8 mouse cellular contexts compared by ENCODE assay signal in genomic region chr6:88113139-88113538, GRCm38 (mm10). TPM values are rescaled to one million over a fixed set of nuclear protein-coding genes. Genes with fewer than 3 reads are reported as not detected.
DNase-seq lines count a peak whose midpoint lies in the region; ATAC-seq and TF ChIP-seq lines count a peak whose summit lies in the region.

No protein-coding gene starts in this region.

- no peak overlapping the region for H3K9ac ChIP-seq in intestine, postnatal 0 days (ENCODE audit: low read depth, low read length)
- peak overlapping the region; percentile 25; the same call in 1 of the 2 replicates for H3K9ac ChIP-seq in limb, embryonic 13.5 days
- no peak overlapping the region for H3K9ac ChIP-seq in midbrain, embryonic 15.5 days
- no peak overlapping the region; the same call in 1 of the 2 replicates for H3K9ac ChIP-seq in stomach, embryonic 14.5 days (replicated peaks; ENCODE audit: low read depth, low read length)

- TF ChIP-seq CTCF in gastrocnemius, adult 2 months (IDR thresholded peaks at IDR 0.05) = peak; percentile 96
- peak; percentile 94 for TF ChIP-seq CTCF in intestine, postnatal 0 days (IDR thresholded peaks at IDR 0.05; ENCODE audit: low read depth)

- no peak overlapping the region for H3K4me3 ChIP-seq in gastrocnemius, adult 2 months
- no peak overlapping the region for H3K4me3 ChIP-seq in intestine, postnatal 0 days (ENCODE audit: low read depth, low read length)
- no peak overlapping the region for H3K4me3 ChIP-seq in limb, embryonic 13.5 days
- no peak overlapping the region for H3K4me3 ChIP-seq in midbrain, embryonic 15.5 days
- no peak overlapping the region for H3K4me3 ChIP-seq in stomach, embryonic 14.5 days (ENCODE audit: low read depth, low read length)

- no peak for ATAC-seq in intestine, postnatal 0 days
- peak; percentile 81 for ATAC-seq in limb, embryonic 13.5 days (ENCODE audit: low FRiP score, low read depth)
- ATAC-seq in midbrain, embryonic 15.5 days (replicated peaks) = peak; percentile 81
- ATAC-seq in stomach, embryonic 14.5 days (ENCODE audit: insufficient number of reproducible peaks, insufficient read depth, low FRiP score, low read depth) = peak; percentile 50; the same call in 1 of the 2 replicates

- no peak overlapping the region for H3K4me2 ChIP-seq in intestine, postnatal 0 days (replicated peaks; ENCODE audit: low read depth)
- peak overlapping the region; percentile 36 for H3K4me2 ChIP-seq in limb, embryonic 13.5 days (replicated peaks)
- no peak overlapping the region for H3K4me2 ChIP-seq in midbrain, embryonic 15.5 days
- no peak overlapping the region; the same call in 1 of the 2 replicates for H3K4me2 ChIP-seq in stomach, embryonic 14.5 days (replicated peaks; ENCODE audit: low read depth, low read length)

- H3K36me3 ChIP-seq in intestine, postnatal 0 days (ENCODE audit: control insufficient read depth, insufficient read depth) = no peaks in the 10 kb centered on the region
- H3K36me3 ChIP-seq in limb, embryonic 13.5 days = no peaks in the 10 kb centered on the region
- H3K36me3 ChIP-seq in midbrain, embryonic 15.5 days (replicated peaks) = no peaks in the 10 kb centered on the region
- no peaks in the 10 kb centered on the region for H3K36me3 ChIP-seq in stomach, embryonic 14.5 days (ENCODE audit: control insufficient read depth, insufficient read depth, low read length)

- no peaks in the 10 kb centered on the region for H3K4me1 ChIP-seq in intestine, postnatal 0 days (replicated peaks; ENCODE audit: control insufficient read depth, insufficient read depth, low read length)
- H3K4me1 ChIP-seq in limb, embryonic 13.5 days = peaks cover 24% of the 10 kb centered on the region
- peaks cover 6% of the 10 kb centered on the region; the same call in 1 of the 2 replicates for H3K4me1 ChIP-seq in midbrain, embryonic 15.5 days
- 0 out of 2 replicates have a peak, but pooled peaks cover 4% of the 10 kb centered on the region for H3K4me1 ChIP-seq in stomach, embryonic 14.5 days (ENCODE audit: control insufficient read depth, insufficient read depth, low read length)

- peak; percentile 47 for DNase-seq in ovary, postnatal 36 days (ENCODE audit: low spot score)
- DNase-seq in ovary, postnatal 10 days (ENCODE audit: low spot score) = no peak
- DNase-seq in cerebellum, postnatal 14 days = peak; percentile 83
- DNase-seq in gastrocnemius, adult 2 months = peak; percentile 56

- no peaks in the 10 kb centered on the region for H3K27me3 ChIP-seq in intestine, postnatal 0 days (replicated peaks; ENCODE audit: control insufficient read depth, insufficient read depth, low read length)
- H3K27me3 ChIP-seq in limb, embryonic 13.5 days = no peaks in the 10 kb centered on the region
- no peaks in the 10 kb centered on the region for H3K27me3 ChIP-seq in midbrain, embryonic 15.5 days (replicated peaks)
- no peaks in the 10 kb centered on the region for H3K27me3 ChIP-seq in stomach, embryonic 14.5 days (ENCODE audit: control insufficient read depth, insufficient read depth, low read length)

- no peak overlapping the region for H3K27ac ChIP-seq in gastrocnemius, adult 2 months
- no peak overlapping the region for H3K27ac ChIP-seq in intestine, postnatal 0 days (ENCODE audit: low read depth, low read length)
- no peak overlapping the region for H3K27ac ChIP-seq in limb, embryonic 13.5 days
- no peak overlapping the region for H3K27ac ChIP-seq in midbrain, embryonic 15.5 days
- no peak overlapping the region for H3K27ac ChIP-seq in stomach, embryonic 14.5 days (ENCODE audit: low read length)

- no peaks in the 10 kb centered on the region for H3K9me3 ChIP-seq in intestine, postnatal 0 days (ENCODE audit: control insufficient read depth)
- no peaks in the 10 kb centered on the region for H3K9me3 ChIP-seq in limb, embryonic 13.5 days
- no peaks in the 10 kb centered on the region for H3K9me3 ChIP-seq in midbrain, embryonic 15.5 days
- no peaks in the 10 kb centered on the region for H3K9me3 ChIP-seq in stomach, embryonic 14.5 days (ENCODE audit: control insufficient read depth, low read depth, low read length)

- 32% methylated on average over 7 of the region's 7 CpGs for WGBS in intestine, postnatal 0 days
- WGBS in limb, embryonic 13.5 days = 35% methylated on average over 7 of the region's 7 CpGs
- 30% methylated on average over 7 of the region's 7 CpGs for WGBS in midbrain, embryonic 15.5 days
- WGBS in stomach, embryonic 14.5 days = 27% methylated on average over 7 of the region's 7 CpGs

- intact Hi-C loops in gastrocnemius, adult 2 months (cut with DNase I) = loop anchor here (1.0 to 5.0 kb wide), 4 partner anchors 129 to 389 kb away; no protein-coding TSS in a partner anchor

RNA-seq across cellular contexts. Expression of gene Rpn1, which starts 28.9 kb away (rescaled TPM):
- total RNA-seq in gastrocnemius, adult 2 months (2021) = 10 to 100 TPM; 75.9 to 83.2 TPM
- polyA plus RNA-seq in intestine, postnatal 0 days (2015; fragmentation: Nextera tagmentation; extraction: Ambion mirVana) = 164 and 184 TPM in 2 replicates
- polyA plus RNA-seq in limb, embryonic 13.5 days (2015; fragmentation: Nextera tagmentation; extraction: Ambion mirVana) = 391 and 427 TPM in 2 replicates
- polyA plus RNA-seq in midbrain, embryonic 15.5 days (2015; fragmentation: Nextera tagmentation; extraction: Ambion mirVana) = 310 and 326 TPM in 2 replicates
- 373 and 402 TPM in 2 replicates for polyA plus RNA-seq in stomach, embryonic 14.5 days (2014; fragmentation: Nextera tagmentation; extraction: Ambion mirVana)
